Mouse (Mus musculus): ENCODE measurements at regions not wholly inside any gene's neighbourhood (a gene's known extent, or its start where the extent isn't known, plus 50 kb on each side); places are given as distances from the start of the nearest gene placed in this dataset.

DNA sequence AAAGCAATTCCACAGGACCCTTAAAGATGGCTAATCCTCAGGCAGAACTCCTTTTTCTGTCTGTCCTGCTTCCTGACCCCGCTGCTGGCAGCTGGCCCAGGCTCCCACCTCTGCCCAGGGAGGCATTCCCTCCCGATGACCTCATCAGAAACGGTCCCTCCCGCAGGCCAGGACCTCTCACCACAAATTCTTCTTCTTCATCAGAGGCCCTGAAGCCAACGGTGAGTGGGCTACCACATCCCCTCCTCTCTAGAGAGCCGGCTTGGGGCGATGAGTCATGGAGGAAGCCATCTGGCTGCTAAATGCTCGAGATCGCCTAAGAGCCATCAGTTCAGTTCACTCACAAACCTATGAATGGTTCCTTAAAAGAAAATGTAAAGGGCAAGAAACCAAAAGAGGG lies 56.7 kb upstream of the Tpm1 start:
- TF ChIP-seq CTCF (conservative IDR thresholded peaks at IDR 0.05; ENCODE audit: low read length) = no peak
- TF ChIP-seq NANOG (IDR thresholded peaks at IDR 0.05; ENCODE audit: borderline replicate concordance, low read length) = no peak
